Mouse (Mus musculus): ENCODE measurements around the gene Kcnj10. TPM values are rescaled to one million over a fixed set of nuclear protein-coding genes. Genes with fewer than 3 reads are reported as not detected.

Gene Kcnj10
- polyA plus RNA-seq, 1 experiment from 2014 or later = 0.08 TPM

- H3K9ac ChIP-seq = no peak overlapping the region
- H3K36me3 ChIP-seq = no peaks in the 10 kb centered on the region
- H3K4me2 ChIP-seq (replicated peaks) = no peak overlapping the region
- H3K27ac ChIP-seq = no peak overlapping the region
- peaks cover 35% of the 10 kb centered on the region for H3K27me3 ChIP-seq (replicated peaks)
- H3K4me3 ChIP-seq (replicated peaks) = no peak overlapping the region
- H3K9me3 ChIP-seq = no peaks in the 10 kb centered on the region
- WGBS = 43% methylated on average over 2 of the region's 2 CpGs
- H3K4me1 ChIP-seq (replicated peaks) = peaks cover 14% of the 10 kb centered on the region; the same call in 1 of the 2 replicates
- ATAC-seq = no peak
Observed at GRCm38 (mm10) chr1:172337411-172338185, 3.4 kb upstream of the Kcnj10 start.

GRCm38 (mm10) chr1:172341386-172341785 is 376 bp downstream of the Kcnj10 start:
- H3K9ac ChIP-seq = peak overlapping the region; percentile 5; the same call in 1 of the 2 replicates
- no peak overlapping the region for H3K27ac ChIP-seq
- peak overlapping the region; percentile 88 for H3K4me2 ChIP-seq (replicated peaks)
- no peaks in the 10 kb centered on the region for H3K9me3 ChIP-seq
- peak overlapping the region; percentile 45 for H3K4me3 ChIP-seq (replicated peaks)
- ATAC-seq = peak; percentile 15; the same call in 1 of the 2 replicates
- 15% methylated on average over 10 of the region's 10 CpGs for WGBS
- H3K27me3 ChIP-seq (replicated peaks) = peaks cover 31% of the 10 kb centered on the region
- H3K36me3 ChIP-seq = no peaks in the 10 kb centered on the region
- H3K4me1 ChIP-seq (replicated peaks) = peaks cover 14% of the 10 kb centered on the region; the same call in 1 of the 2 replicates

GRCm38 (mm10) chr1:172342729-172343128 is 1.7 kb downstream of the Kcnj10 start:
- WGBS = 83% methylated on average over 3 of the region's 3 CpGs
- no peak overlapping the region for H3K4me2 ChIP-seq (replicated peaks)
- no peaks in the 10 kb centered on the region for H3K9me3 ChIP-seq

GRCm38 (mm10) chr1:172343914-172344313 is 2.9 kb downstream of the Kcnj10 start:
- no peak for ATAC-seq
- Histone ChIP-seq H3K27me3 (replicated peaks) (peaks cover 31% of the 10 kb centered on the region), H3K4me1 (replicated peaks) (peaks cover 14% of the 10 kb centered on the region; the same call in 1 of the 2 replicates), H3K4me3 (replicated peaks) (no peak overlapping the region), H3K27ac (no peak overlapping the region), H3K4me2 (replicated peaks) (no peak overlapping the region), H3K9me3 (no peaks in the 10 kb centered on the region), H3K36me3 (no peaks in the 10 kb centered on the region), H3K9ac (no peak overlapping the region)
- 56% methylated on average over 3 of the region's 3 CpGs for WGBS

More at GRCm38 (mm10) chr1:172342729-172343128, 1.7 kb downstream of the Kcnj10 start:
- H3K36me3 ChIP-seq = no peaks in the 10 kb centered on the region
- H3K9ac ChIP-seq = no peak overlapping the region
- H3K4me3 ChIP-seq (replicated peaks) = no peak overlapping the region
- H3K27me3 ChIP-seq (replicated peaks) = peaks cover 31% of the 10 kb centered on the region
- ATAC-seq = no peak
- peaks cover 14% of the 10 kb centered on the region; the same call in 1 of the 2 replicates for H3K4me1 ChIP-seq (replicated peaks)
- H3K27ac ChIP-seq = no peak overlapping the region

GRCm38 (mm10) chr1:172344820-172345219 is 3.8 kb downstream of the Kcnj10 start:
- H3K4me2 ChIP-seq (replicated peaks) = no peak overlapping the region
- H3K27ac ChIP-seq = no peak overlapping the region
- H3K27me3 ChIP-seq (replicated peaks) = peaks cover 29% of the 10 kb centered on the region
- ATAC-seq = no peak; the same call in 1 of the 2 replicates
- no peaks in the 10 kb centered on the region for H3K36me3 ChIP-seq
- H3K9ac ChIP-seq = no peak overlapping the region
- peaks cover 14% of the 10 kb centered on the region; the same call in 1 of the 2 replicates for H3K4me1 ChIP-seq (replicated peaks)
- no peaks in the 10 kb centered on the region for H3K9me3 ChIP-seq
- WGBS = 52% methylated on average over 7 of the region's 7 CpGs
- H3K4me3 ChIP-seq (replicated peaks) = no peak overlapping the region

- Histone ChIP-seq H3K4me1 (replicated peaks) (no peaks in the 10 kb centered on the region), H3K4me2 (replicated peaks) (no peak overlapping the region), H3K36me3 (no peaks in the 10 kb centered on the region), H3K9ac (no peak overlapping the region), H3K9me3 (no peaks in the 10 kb centered on the region), H3K27me3 (replicated peaks) (peaks cover 21% of the 10 kb centered on the region), H3K27ac (no peak overlapping the region), H3K4me3 (replicated peaks) (no peak overlapping the region)
- 82% methylated on average over 10 of the region's 10 CpGs for WGBS
- ATAC-seq = no peak
Observed at GRCm38 (mm10) chr1:172346707-172347106, 5.7 kb downstream of the Kcnj10 start.

GRCm38 (mm10) chr1:172347382-172347781 is 6.4 kb downstream of the Kcnj10 start:
- Histone ChIP-seq H3K9ac (no peak overlapping the region), H3K36me3 (no peaks in the 10 kb centered on the region), H3K27me3 (replicated peaks) (peaks cover 17% of the 10 kb centered on the region), H3K9me3 (no peaks in the 10 kb centered on the region), H3K27ac (no peak overlapping the region), H3K4me1 (replicated peaks) (no peaks in the 10 kb centered on the region), H3K4me2 (replicated peaks) (no peak overlapping the region), H3K4me3 (replicated peaks) (no peak overlapping the region)
- no peak for ATAC-seq
- WGBS = 82% methylated on average over 12 of the region's 12 CpGs

- no peak overlapping the region for H3K27ac ChIP-seq
- H3K4me2 ChIP-seq (replicated peaks) = no peak overlapping the region
- 78% methylated on average over 5 of the region's 5 CpGs for WGBS
- no peaks in the 10 kb centered on the region for H3K4me1 ChIP-seq (replicated peaks)
- peaks cover 11% of the 10 kb centered on the region for H3K27me3 ChIP-seq (replicated peaks)
- ATAC-seq = no peak
- no peaks in the 10 kb centered on the region for H3K36me3 ChIP-seq
- H3K4me3 ChIP-seq (replicated peaks) = no peak overlapping the region
- H3K9ac ChIP-seq = no peak overlapping the region
- no peaks in the 10 kb centered on the region for H3K9me3 ChIP-seq
Observed at GRCm38 (mm10) chr1:172349504-172349903, 8.5 kb downstream of the Kcnj10 start.

GRCm38 (mm10) chr1:172349916-172350812 is 9.2 kb downstream of the Kcnj10 start:
- no peak overlapping the region for H3K27ac ChIP-seq

GRCm38 (mm10) chr1:172352001-172352400 is 11.0 kb downstream of the Kcnj10 start:
- Histone ChIP-seq H3K4me1 (replicated peaks) (no peaks in the 10 kb centered on the region), H3K27ac (no peak overlapping the region), H3K36me3 (no peaks in the 10 kb centered on the region), H3K27me3 (replicated peaks) (peaks cover 11% of the 10 kb centered on the region), H3K9me3 (no peaks in the 10 kb centered on the region), H3K4me3 (replicated peaks) (no peak overlapping the region), H3K4me2 (replicated peaks) (no peak overlapping the region), H3K9ac (no peak overlapping the region)
- WGBS = 63% methylated on average over 6 of the region's 6 CpGs
- no peak for ATAC-seq

More at GRCm38 (mm10) chr1:172349916-172350812, 9.2 kb downstream of the Kcnj10 start:
- Histone ChIP-seq H3K36me3 (no peaks in the 10 kb centered on the region), H3K4me1 (replicated peaks) (no peaks in the 10 kb centered on the region), H3K9ac (no peak overlapping the region), H3K4me3 (replicated peaks) (no peak overlapping the region), H3K9me3 (no peaks in the 10 kb centered on the region), H3K27me3 (replicated peaks) (peaks cover 11% of the 10 kb centered on the region), H3K4me2 (replicated peaks) (no peak overlapping the region)
- WGBS = 15% methylated on average over 18 of the region's 19 CpGs
- peak; percentile 72 for ATAC-seq

- Histone ChIP-seq H3K4me2 (replicated peaks) (no peak overlapping the region), H3K27me3 (replicated peaks) (peaks cover 11% of the 10 kb centered on the region), H3K4me1 (replicated peaks) (no peaks in the 10 kb centered on the region), H3K9ac (no peak overlapping the region), H3K27ac (no peak overlapping the region), H3K36me3 (no peaks in the 10 kb centered on the region), H3K9me3 (no peaks in the 10 kb centered on the region), H3K4me3 (replicated peaks) (no peak overlapping the region)
- 80% methylated on average over 3 of the region's 3 CpGs for WGBS
- no peak for ATAC-seq
Observed at GRCm38 (mm10) chr1:172352453-172352852, 11.4 kb downstream of the Kcnj10 start.

GRCm38 (mm10) chr1:172355336-172355735 is 14.3 kb downstream of the Kcnj10 start:
- H3K27me3 ChIP-seq (replicated peaks) = peaks cover 11% of the 10 kb centered on the region
- no peak overlapping the region for H3K4me2 ChIP-seq (replicated peaks)
- WGBS = 54% methylated on average over 3 of the region's 3 CpGs
- no peak for ATAC-seq
- no peaks in the 10 kb centered on the region for H3K36me3 ChIP-seq
- no peak overlapping the region for H3K27ac ChIP-seq
- H3K9me3 ChIP-seq = no peaks in the 10 kb centered on the region
- H3K4me3 ChIP-seq (replicated peaks) = no peak overlapping the region
- no peaks in the 10 kb centered on the region for H3K4me1 ChIP-seq (replicated peaks)
- no peak overlapping the region for H3K9ac ChIP-seq

Measured in intestine, embryonic 15.5 days (tissue).